Mouse (Mus musculus): ENCODE results near the gene Panx3. TPM values are rescaled to one million over a fixed set of nuclear protein-coding genes. Genes with fewer than 3 reads are reported as not detected.
A peak's percentile ranks its signal among the peaks of the same experiment; 100 is the strongest.

The Panx3 gene
- polyA plus RNA-seq, 1 experiment from 2014 or later, result not detected

DNA sequence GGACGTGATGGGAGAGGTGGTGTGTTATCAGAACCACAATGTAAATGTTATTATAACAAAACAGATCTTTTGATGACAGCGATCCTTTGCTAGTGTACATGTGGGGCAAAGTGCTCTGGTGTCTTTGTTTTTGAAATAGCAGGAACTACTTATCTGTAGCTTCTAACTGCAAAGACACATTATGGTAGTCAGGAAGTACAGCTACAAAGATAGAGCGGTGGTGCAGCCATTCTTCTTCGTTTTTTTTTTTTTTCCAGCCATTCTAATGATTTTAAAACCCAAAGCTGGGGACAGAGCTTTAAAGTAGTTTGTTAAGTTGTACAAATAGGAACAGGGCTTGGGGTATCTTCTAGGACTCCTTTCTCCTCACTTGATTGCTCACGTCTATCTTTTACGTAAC lies 9.6 kb downstream of the Panx3 start:
- H3K4me2 ChIP-seq, result no peak overlapping the region
- H3K4me3 ChIP-seq (replicated peaks), result no peak overlapping the region
- H3K27me3 ChIP-seq, result no peaks in the 10 kb centered on the region
- no peaks in the 10 kb centered on the region for H3K9me3 ChIP-seq (replicated peaks)
- peaks cover 10% of the 10 kb centered on the region for H3K4me1 ChIP-seq
- peaks cover 5% of the 10 kb centered on the region for H3K36me3 ChIP-seq
- H3K9ac ChIP-seq, result no peak overlapping the region
- H3K27ac ChIP-seq, result no peak overlapping the region
- no peak for ATAC-seq (replicated peaks; ENCODE audit: low FRiP score)
- 86% methylated on average over 6 of the region's 6 CpGs for WGBS

DNA sequence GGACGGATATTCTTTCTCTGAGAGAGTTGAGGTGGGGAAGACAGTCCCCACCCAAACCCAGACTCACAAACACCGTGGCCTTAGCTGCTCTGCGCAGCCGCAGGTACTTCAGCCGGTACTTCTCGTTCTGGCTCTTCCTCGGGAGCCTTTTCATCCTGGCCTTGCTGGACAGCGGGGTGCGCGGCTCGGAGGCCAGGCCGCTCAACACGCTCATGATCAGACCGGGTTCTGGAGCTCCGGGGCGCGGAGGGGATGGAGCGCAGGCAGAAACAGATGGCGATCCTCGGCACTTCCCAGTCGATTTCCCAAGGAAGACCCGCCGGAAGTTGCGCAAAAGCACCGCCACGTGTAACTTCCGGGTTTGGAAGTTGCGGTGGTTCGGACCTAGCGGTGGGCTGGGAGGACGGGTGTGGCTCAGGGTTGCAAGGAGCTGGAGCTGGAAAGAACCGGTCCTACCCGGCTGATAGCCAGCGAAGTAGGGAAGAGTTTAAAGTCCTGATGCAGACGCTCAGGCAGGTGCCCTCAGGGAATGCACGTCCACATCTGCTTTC lies 12.0 kb downstream of the Panx3 start, which contains the start of gene Tbrg1:
Tbrg1 (minus strand) TSS at position 382 of the 551 bp plus-strand sequence.
- peak within 1 kb of the TSS; percentile 75 for H3K4me2 ChIP-seq
- H3K9me3 ChIP-seq (replicated peaks), result no peaks in the 10 kb centered on the region
- ATAC-seq (replicated peaks; ENCODE audit: low FRiP score), result peak; percentile 96
- H3K4me3 ChIP-seq (replicated peaks), result peak within 1 kb of the TSS; percentile 81
- H3K9ac ChIP-seq, result peak within 1 kb of the TSS; percentile 73
- H3K27me3 ChIP-seq, result no peaks in the 10 kb centered on the region
- WGBS, result under 1% methylated on average over 36 of the region's 36 CpGs
- peaks cover 10% of the 10 kb centered on the region for H3K4me1 ChIP-seq
- H3K27ac ChIP-seq, result peak within 1 kb of the TSS; percentile 95
- peaks cover 29% of the 10 kb centered on the region for H3K36me3 ChIP-seq

DNA sequence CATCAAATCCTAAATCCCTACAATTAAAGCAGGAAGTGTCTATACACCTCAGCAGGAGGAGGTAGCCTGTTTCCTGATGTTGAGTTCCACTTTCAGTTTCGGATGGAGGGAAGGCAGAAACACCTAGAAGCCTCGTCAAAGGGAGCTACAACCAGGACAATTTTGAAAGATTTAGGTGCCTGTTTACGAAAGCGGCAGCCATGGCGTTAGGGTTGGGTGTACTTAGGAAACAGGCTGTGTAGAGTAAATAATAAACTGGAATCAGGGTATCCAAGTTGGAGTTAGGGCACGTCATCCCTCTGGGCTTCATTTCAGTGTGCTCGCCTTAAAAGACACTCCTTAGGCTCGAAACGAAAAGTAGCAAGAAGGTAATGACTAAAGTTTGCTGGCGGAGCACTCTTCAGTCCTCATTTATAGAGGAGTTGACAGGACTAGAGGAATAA lies 12.6 kb downstream of the Panx3 start:
- ATAC-seq (replicated peaks; ENCODE audit: low FRiP score), result peak; percentile 12
- H3K4me3 ChIP-seq (replicated peaks), result peak overlapping the region; percentile 81
- under 1% methylated on average over 10 of the region's 10 CpGs for WGBS
- peak overlapping the region; percentile 75 for H3K4me2 ChIP-seq
- no peaks in the 10 kb centered on the region for H3K9me3 ChIP-seq (replicated peaks)
- H3K4me1 ChIP-seq, result peaks cover 10% of the 10 kb centered on the region
- H3K9ac ChIP-seq, result peak overlapping the region; percentile 73
- peak overlapping the region; percentile 95 for H3K27ac ChIP-seq
- H3K27me3 ChIP-seq, result no peaks in the 10 kb centered on the region
- peaks cover 32% of the 10 kb centered on the region for H3K36me3 ChIP-seq

DNA sequence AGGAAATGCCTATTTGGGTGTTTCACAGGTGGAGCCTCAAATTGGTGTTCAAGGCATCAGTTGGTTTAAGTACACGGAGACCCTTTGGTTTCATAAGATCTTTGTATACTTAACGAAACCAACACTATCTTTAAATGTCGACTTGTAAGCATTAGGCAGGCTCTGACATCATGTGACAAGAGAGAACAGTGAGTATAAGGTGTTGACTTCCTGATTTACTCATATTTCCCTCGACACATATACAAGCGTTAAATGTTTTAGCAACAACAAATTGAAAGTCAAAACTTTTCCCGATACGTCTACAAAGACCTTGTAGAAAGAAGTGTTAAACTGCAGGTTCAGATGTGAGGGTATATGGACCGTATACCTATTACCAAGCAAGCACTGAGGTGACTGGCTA lies 13.1 kb downstream of the Panx3 start:
- no peaks in the 10 kb centered on the region for H3K9me3 ChIP-seq (replicated peaks)
- no peaks in the 10 kb centered on the region for H3K27me3 ChIP-seq
- H3K4me2 ChIP-seq, result peak overlapping the region; percentile 75
- peaks cover 10% of the 10 kb centered on the region for H3K4me1 ChIP-seq
- peak overlapping the region; percentile 95; the same call in 1 of the 2 replicates for H3K27ac ChIP-seq
- WGBS, result 65% methylated on average over 8 of the region's 8 CpGs
- H3K4me3 ChIP-seq (replicated peaks), result peak overlapping the region; percentile 81
- H3K9ac ChIP-seq, result no peak overlapping the region
- H3K36me3 ChIP-seq, result peaks cover 37% of the 10 kb centered on the region
- no peak for ATAC-seq (replicated peaks; ENCODE audit: low FRiP score)

DNA sequence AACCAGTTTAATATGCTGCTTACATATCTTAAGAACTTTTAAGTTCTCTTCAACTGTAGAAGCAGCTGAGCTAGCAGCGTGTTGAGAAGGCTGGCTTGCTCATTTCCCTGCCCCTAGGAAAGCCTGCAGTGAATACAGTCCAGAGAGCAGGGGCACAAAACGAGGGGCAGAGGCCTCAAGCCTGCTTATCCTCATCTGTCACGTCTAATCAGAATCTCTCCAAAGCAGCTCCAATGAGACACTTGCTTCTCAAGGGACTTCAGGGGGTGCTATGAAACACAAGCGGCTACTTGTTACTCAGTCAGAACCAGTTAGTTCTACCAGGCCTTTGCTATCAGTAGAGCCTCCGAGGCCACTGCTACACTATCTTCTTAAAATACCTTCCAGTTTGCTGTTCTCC lies 15.2 kb downstream of the Panx3 start:
- no peak for ATAC-seq (replicated peaks; ENCODE audit: low FRiP score)
- no peaks in the 10 kb centered on the region for H3K27me3 ChIP-seq
- H3K9me3 ChIP-seq (replicated peaks), result no peaks in the 10 kb centered on the region
- no peak overlapping the region for H3K4me2 ChIP-seq
- no peak overlapping the region for H3K9ac ChIP-seq
- no peak overlapping the region for H3K4me3 ChIP-seq (replicated peaks)
- no peak overlapping the region for H3K27ac ChIP-seq
- 93% methylated on average over 5 of the region's 5 CpGs for WGBS
- H3K4me1 ChIP-seq, result peaks cover 10% of the 10 kb centered on the region
- peaks cover 59% of the 10 kb centered on the region for H3K36me3 ChIP-seq

DNA sequence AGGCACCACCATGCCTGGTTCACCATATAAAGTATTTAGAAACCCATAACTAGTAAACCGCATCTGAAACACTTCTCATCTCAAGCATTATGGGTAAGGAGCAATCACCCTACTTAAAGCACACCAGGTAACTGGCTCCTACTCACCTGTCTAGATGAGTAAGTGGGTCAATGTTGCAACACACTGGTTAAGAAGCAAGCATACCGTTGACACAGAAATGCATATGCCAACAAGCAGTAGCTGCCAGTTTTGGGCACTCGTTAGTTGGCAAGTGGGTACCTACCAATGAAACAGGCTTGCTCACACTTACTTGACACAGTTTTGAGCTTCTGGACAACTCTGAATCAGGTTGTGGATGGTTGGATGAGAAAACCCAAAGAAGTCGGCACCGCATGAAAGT lies 18.4 kb downstream of the Panx3 start:
- no peak overlapping the region for H3K4me2 ChIP-seq
- WGBS, result 94% methylated on average over 5 of the region's 5 CpGs
- H3K27ac ChIP-seq, result no peak overlapping the region
- H3K27me3 ChIP-seq, result no peaks in the 10 kb centered on the region
- no peak overlapping the region for H3K4me3 ChIP-seq (replicated peaks)
- H3K9ac ChIP-seq, result no peak overlapping the region
- H3K9me3 ChIP-seq (replicated peaks), result no peaks in the 10 kb centered on the region
- peaks cover 82% of the 10 kb centered on the region for H3K36me3 ChIP-seq
- peaks cover 5% of the 10 kb centered on the region for H3K4me1 ChIP-seq
- ATAC-seq (replicated peaks; ENCODE audit: low FRiP score), result no peak

DNA sequence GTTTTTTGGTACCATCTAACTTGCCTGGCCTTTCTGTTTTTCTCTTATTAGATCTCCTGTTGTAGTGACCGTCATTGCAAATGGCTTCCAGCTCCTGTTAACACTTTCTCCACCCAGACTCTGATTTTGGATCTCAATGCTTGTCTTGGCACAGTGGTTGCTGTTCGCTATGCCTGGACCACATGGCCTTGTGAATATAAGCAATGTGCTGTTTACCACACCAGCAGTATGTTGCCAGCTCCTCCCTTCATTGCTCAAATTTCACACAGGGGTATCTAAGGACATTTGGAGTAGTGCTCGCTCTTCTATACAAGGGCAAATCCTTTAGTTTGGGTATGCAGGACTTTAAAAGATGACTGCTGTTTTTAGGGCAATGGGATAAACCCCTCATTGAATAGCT lies 22.8 kb downstream of the Panx3 start:
- Histone ChIP-seq H3K4me1 (no peaks in the 10 kb centered on the region), H3K4me3 (replicated peaks) (no peak overlapping the region), H3K9ac (no peak overlapping the region), H3K4me2 (no peak overlapping the region), H3K27me3 (no peaks in the 10 kb centered on the region), H3K27ac (no peak overlapping the region), H3K9me3 (replicated peaks) (no peaks in the 10 kb centered on the region), H3K36me3 (peaks cover 47% of the 10 kb centered on the region)
- no peak for ATAC-seq (replicated peaks; ENCODE audit: low FRiP score)
- 81% methylated on average over 3 of the region's 3 CpGs for WGBS

DNA sequence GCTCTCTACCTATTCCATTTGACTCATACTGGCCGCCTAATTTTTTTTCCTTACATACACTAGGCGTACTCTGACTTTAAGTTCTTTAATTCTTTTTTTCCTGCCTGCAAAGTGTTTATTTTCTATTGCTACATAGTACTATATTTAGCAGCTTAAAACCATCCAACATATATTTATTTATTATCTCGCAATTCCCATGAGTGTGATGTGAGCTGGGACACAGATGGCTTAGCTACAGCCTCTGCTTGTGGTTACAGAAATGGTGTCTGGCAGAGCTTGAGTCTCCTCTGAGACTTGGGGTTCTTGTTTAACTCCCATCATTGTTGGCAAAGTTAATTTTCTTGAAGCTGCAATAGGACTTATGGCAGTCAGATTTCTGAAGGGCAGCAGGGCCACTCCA lies 30.3 kb downstream of the Panx3 start:
- Histone ChIP-seq H3K27me3 (no peaks in the 10 kb centered on the region), H3K4me3 (replicated peaks) (no peak overlapping the region), H3K27ac (no peak overlapping the region), H3K4me1 (no peaks in the 10 kb centered on the region), H3K9ac (no peak overlapping the region), H3K4me2 (no peak overlapping the region), H3K9me3 (replicated peaks) (no peaks in the 10 kb centered on the region), H3K36me3 (no peaks in the 10 kb centered on the region)
- WGBS, result 90% methylated on average over 3 of the region's 3 CpGs
- ATAC-seq (replicated peaks; ENCODE audit: low FRiP score), result no peak

DNA sequence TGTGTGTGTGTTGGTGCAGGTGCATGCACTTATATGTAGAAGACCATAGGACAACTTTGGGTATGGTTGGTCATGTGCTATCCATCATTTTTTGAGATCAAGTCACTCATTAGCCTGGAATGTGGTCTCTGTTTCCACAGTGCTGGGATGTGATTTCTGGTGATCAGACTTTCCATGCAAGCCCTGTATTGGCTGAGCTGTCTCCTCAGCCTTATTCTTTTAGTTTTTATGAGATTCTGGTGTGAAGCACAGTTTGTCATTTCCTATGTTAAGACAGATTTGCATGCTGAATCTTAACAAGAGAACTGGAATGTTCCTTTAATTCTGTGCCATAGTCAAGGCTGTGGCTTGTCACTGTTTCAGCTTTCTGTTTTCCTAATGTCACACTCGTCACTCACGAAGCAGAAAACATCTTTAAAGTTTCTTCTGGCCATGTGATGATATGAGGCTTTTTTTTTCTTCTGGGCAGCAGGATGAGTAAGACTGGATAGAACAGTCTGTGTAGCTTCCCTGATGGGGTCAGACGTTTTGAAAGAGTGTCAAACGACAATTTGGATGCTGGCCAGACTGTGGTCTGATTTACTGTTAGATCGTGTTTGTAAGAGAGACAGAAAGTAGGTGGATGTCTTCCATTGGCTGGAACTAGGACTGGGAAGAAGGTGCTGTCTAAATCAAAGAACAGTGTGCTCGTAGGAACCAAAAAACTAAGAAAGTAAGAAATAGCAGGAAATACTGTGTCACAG lies 32.1 kb downstream of the Panx3 start:
- H3K27me3 ChIP-seq, result no peaks in the 10 kb centered on the region
- no peak for ATAC-seq (replicated peaks; ENCODE audit: low FRiP score)
- H3K4me2 ChIP-seq, result no peak overlapping the region
- no peak overlapping the region for H3K4me3 ChIP-seq (replicated peaks)
- H3K9me3 ChIP-seq (replicated peaks), result no peaks in the 10 kb centered on the region
- no peak overlapping the region for H3K27ac ChIP-seq
- H3K36me3 ChIP-seq, result no peaks in the 10 kb centered on the region
- H3K9ac ChIP-seq, result no peak overlapping the region
- H3K4me1 ChIP-seq, result no peaks in the 10 kb centered on the region
- WGBS, result 43% methylated on average over 6 of the region's 6 CpGs

DNA sequence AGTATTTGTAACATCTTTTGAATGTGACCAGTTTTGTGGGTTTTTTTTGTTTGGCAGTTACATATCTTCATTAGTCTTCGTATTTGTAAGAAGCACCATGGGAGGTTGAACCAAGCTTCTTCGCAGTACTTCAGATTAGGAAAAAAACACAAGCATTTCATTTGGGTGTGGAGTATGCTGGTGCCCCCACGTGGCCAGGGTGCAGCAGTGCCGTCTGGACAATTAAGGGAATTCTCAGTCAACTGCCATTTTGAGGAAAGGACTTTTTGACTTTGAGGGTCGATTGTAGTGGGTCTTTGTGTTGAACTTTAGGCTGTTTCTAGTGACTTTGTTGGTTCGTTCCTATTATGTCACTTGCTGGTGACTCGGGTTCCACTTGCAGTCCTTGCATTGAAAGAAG lies 32.7 kb downstream of the Panx3 start:
- WGBS, result 15% methylated on average over 7 of the region's 7 CpGs

DNA sequence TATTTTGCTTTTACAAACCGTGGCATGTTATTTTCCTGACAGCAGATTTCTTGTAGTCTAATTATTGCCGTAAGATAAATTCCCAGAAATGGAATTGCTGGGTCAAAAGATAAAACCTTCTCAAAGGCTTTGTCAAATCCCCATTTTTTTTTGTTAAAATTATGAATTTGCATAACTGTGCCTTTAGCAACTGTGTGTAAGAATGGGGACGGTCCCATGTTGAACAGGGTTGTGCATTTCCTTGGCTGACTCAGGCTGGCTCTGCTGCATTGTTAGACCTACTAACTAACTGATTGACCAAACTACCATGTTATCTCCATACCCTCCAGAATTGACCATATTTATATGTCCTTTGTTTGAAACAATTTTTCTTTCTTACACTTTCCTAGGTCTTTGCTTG lies 34.8 kb downstream of the Panx3 start:
- H3K27me3 ChIP-seq, result no peaks in the 10 kb centered on the region
- no peak overlapping the region for H3K27ac ChIP-seq
- no peaks in the 10 kb centered on the region for H3K4me1 ChIP-seq
- WGBS, result 91% methylated on average over 3 of the region's 3 CpGs
- H3K4me3 ChIP-seq (replicated peaks), result no peak overlapping the region
- no peak overlapping the region for H3K9ac ChIP-seq
- no peak overlapping the region for H3K4me2 ChIP-seq
- no peaks in the 10 kb centered on the region for H3K36me3 ChIP-seq
- no peaks in the 10 kb centered on the region for H3K9me3 ChIP-seq (replicated peaks)
- ATAC-seq (replicated peaks; ENCODE audit: low FRiP score), result no peak

More for the DNA sequence above, 32.7 kb downstream of the Panx3 start:
- no peak overlapping the region for H3K4me3 ChIP-seq (replicated peaks)
- H3K9ac ChIP-seq, result no peak overlapping the region
- no peaks in the 10 kb centered on the region for H3K9me3 ChIP-seq (replicated peaks)
- no peaks in the 10 kb centered on the region for H3K36me3 ChIP-seq
- H3K27me3 ChIP-seq, result no peaks in the 10 kb centered on the region
- H3K4me1 ChIP-seq, result no peaks in the 10 kb centered on the region
- no peak overlapping the region for H3K27ac ChIP-seq
- H3K4me2 ChIP-seq, result no peak overlapping the region
- no peak for ATAC-seq (replicated peaks; ENCODE audit: low FRiP score)

DNA sequence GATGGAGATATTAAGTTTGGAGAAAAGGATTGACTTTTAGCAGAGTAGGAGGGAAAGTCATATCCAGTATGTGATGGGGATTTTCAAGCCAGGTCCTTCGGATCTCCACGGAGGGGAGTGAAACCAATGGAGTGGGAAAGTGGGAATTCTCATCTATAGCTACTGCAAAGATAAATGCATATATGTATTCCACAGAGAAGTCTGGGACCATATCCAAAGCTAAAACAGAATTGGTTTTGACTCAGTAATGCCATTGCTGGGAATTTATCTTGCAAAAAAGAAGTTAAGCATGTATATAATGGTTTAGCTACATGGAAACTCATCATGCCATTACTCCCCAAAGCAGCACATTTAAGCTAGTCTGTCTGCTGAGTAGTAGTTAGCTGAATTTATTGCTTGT lies 36.7 kb downstream of the Panx3 start:
- Histone ChIP-seq H3K9me3 (replicated peaks) (no peaks in the 10 kb centered on the region), H3K4me1 (no peaks in the 10 kb centered on the region), H3K36me3 (no peaks in the 10 kb centered on the region), H3K27me3 (no peaks in the 10 kb centered on the region), H3K9ac (no peak overlapping the region), H3K4me2 (no peak overlapping the region), H3K4me3 (replicated peaks) (no peak overlapping the region), H3K27ac (no peak overlapping the region)
- ATAC-seq (replicated peaks; ENCODE audit: low FRiP score), result no peak
- 93% methylated on average over 2 of the region's 2 CpGs for WGBS
